Mouse (Mus musculus) adrenal gland (tissue): Measurements from ENCODE around the gene Vmn1r85.

Source experiments
- intact Hi-C: fragments of 180-260 bp; cut with DNase I; formaldehyde crosslinking; loops from one replicate; pipeline ENCODE4 v1.15.1; 2025

Vmn1r85 gene

GRCm38 (mm10) chr7:13038621-13039169 is 56.3 kb downstream of the Vmn1r85 start:
- intact Hi-C loops = no loop called here

- intact Hi-C loops = no loop called here
Observed at GRCm38 (mm10) chr7:13037901-13038555, 56.9 kb downstream of the Vmn1r85 start, which contains the start of gene Ube2m. Gene Ube2m (minus strand): TSS chr7:13038275.

- intact Hi-C loops = no loop called here
Observed at GRCm38 (mm10) chr7:13037366-13037765, 57.6 kb downstream of the Vmn1r85 start.

- intact Hi-C loops = no loop called here
Observed at GRCm38 (mm10) chr7:13036806-13037205, 58.2 kb downstream of the Vmn1r85 start.

- intact Hi-C loops = no loop called here
Observed at GRCm38 (mm10) chr7:13035211-13035855, 59.6 kb downstream of the Vmn1r85 start.

- intact Hi-C loops = no loop called here
Observed at GRCm38 (mm10) chr7:13034148-13034977, 60.6 kb downstream of the Vmn1r85 start, which contains the start of gene Chmp2a. Gene Chmp2a (minus strand): TSS chr7:13034807.

GRCm38 (mm10) chr7:13033451-13034147 is 61.4 kb downstream of the Vmn1r85 start:
- intact Hi-C loops = no loop called here
